Comparison of ENCODE assay signal across 10 mouse cellular contexts in genomic region chr4:106859476-106859875, GRCm38 (mm10). TPM values are rescaled to one million over a fixed set of nuclear protein-coding genes. Genes with fewer than 3 reads are reported as not detected.
DNase-seq lines count a peak whose midpoint lies in the region; ATAC-seq and TF ChIP-seq lines count a peak whose summit lies in the region.
"Had no signal": no experiment of that assay in that cellular context is flagged by ENCODE, and none has a peak within 500 bp of the region (broad histone marks: within the 10 kb centered on the region; RNA-seq: fewer than 3 reads in every experiment).

No protein-coding gene starts in this region.

- peaks cover 10% of the 10 kb centered on the region; the same call in 1 of the 2 replicates for H3K27me3 ChIP-seq in forebrain, embryonic 10.5 days (ENCODE audit: poor library complexity, severe bottlenecking)
- no peaks in the 10 kb centered on the region for H3K27me3 ChIP-seq in forebrain, embryonic 14.5 days (replicated peaks; ENCODE audit: control insufficient read depth, insufficient read depth, low read length)
- no peaks in the 10 kb centered on the region for H3K27me3 ChIP-seq in embryonic facial prominence, embryonic 15.5 days
- no peaks in the 10 kb centered on the region for H3K27me3 ChIP-seq in limb, embryonic 14.5 days (ENCODE audit: control insufficient read depth, insufficient read depth, low read length)

- ATAC-seq in forebrain, embryonic 14.5 days = no peak
- ATAC-seq in embryonic facial prominence, embryonic 15.5 days (ENCODE audit: insufficient number of reproducible peaks, low FRiP score, low TSS enrichment, low read depth) = no peak
- no peak for ATAC-seq in limb, embryonic 14.5 days (ENCODE audit: low FRiP score, low read depth)

- H3K4me3 ChIP-seq in forebrain, embryonic 10.5 days = no peak overlapping the region
- H3K4me3 ChIP-seq in forebrain, embryonic 14.5 days (ENCODE audit: low read depth, low read length) = no peak overlapping the region
- H3K4me3 ChIP-seq in embryonic facial prominence, embryonic 15.5 days (replicated peaks) = no peak overlapping the region
- no peak overlapping the region for H3K4me3 ChIP-seq in limb, embryonic 14.5 days (replicated peaks; ENCODE audit: low read length)

- no peak overlapping the region for H3K4me2 ChIP-seq in forebrain, embryonic 14.5 days (ENCODE audit: low read length)
- no peak overlapping the region for H3K4me2 ChIP-seq in embryonic facial prominence, embryonic 15.5 days (replicated peaks)
- no peak overlapping the region for H3K4me2 ChIP-seq in limb, embryonic 14.5 days (replicated peaks; ENCODE audit: low read depth, low read length, severe bottlenecking)
- H3K4me2 ChIP-seq: liver, embryonic 11.5 days had no signal

- no peak for TF ChIP-seq POLR2A in limb, embryonic 14.5 days (IDR thresholded peaks at IDR 0.05; ENCODE audit: borderline replicate concordance, extremely low read depth, insufficient read depth, insufficient read length)

- no peak for DNase-seq in forebrain, embryonic 10.5 days (ENCODE audit: extremely low spot score, low spot score)
- no peak for DNase-seq in forebrain, embryonic 14.5 days (ENCODE audit: low spot score)
- DNase-seq in 3134 (ENCODE audit: extremely low read depth, insufficient read length, low spot score) = peak; percentile 74
- no peak for DNase-seq in limb, embryonic 14.5 days (ENCODE audit: low spot score)
- no peak for DNase-seq in layer of hippocampus, adult 18-20 months (ENCODE audit: low spot score in 2 of 2)
- DNase-seq in cerebellum, adult 11 months = no peak
- no peak for DNase-seq in cerebellum, postnatal 14 days
- DNase-seq: adrenal gland, postnatal 10 days had no signal

- H3K9ac ChIP-seq in forebrain, embryonic 14.5 days (ENCODE audit: low read length) = no peak overlapping the region
- H3K9ac ChIP-seq in embryonic facial prominence, embryonic 15.5 days = no peak overlapping the region
- no peak overlapping the region for H3K9ac ChIP-seq in limb, embryonic 14.5 days (ENCODE audit: low read depth, low read length, severe bottlenecking)

- H3K36me3 ChIP-seq in forebrain, embryonic 10.5 days (replicated peaks) = no peaks in the 10 kb centered on the region
- no peaks in the 10 kb centered on the region for H3K36me3 ChIP-seq in forebrain, embryonic 14.5 days (ENCODE audit: control insufficient read depth, insufficient read depth, low read length)
- no peaks in the 10 kb centered on the region for H3K36me3 ChIP-seq in embryonic facial prominence, embryonic 15.5 days
- no peaks in the 10 kb centered on the region for H3K36me3 ChIP-seq in limb, embryonic 14.5 days (ENCODE audit: control insufficient read depth, insufficient read depth, low read length)

- peaks cover 86% of the 10 kb centered on the region for H3K4me1 ChIP-seq in forebrain, embryonic 10.5 days
- H3K4me1 ChIP-seq in forebrain, embryonic 14.5 days (ENCODE audit: control insufficient read depth, insufficient read depth, low read length) = peaks cover 15% of the 10 kb centered on the region
- peaks cover 47% of the 10 kb centered on the region for H3K4me1 ChIP-seq in embryonic facial prominence, embryonic 15.5 days
- H3K4me1 ChIP-seq in limb, embryonic 14.5 days (ENCODE audit: control insufficient read depth, insufficient read depth, low read length) = peaks cover 37% of the 10 kb centered on the region

- no peaks in the 10 kb centered on the region; the same call in 1 of the 2 replicates for H3K9me3 ChIP-seq in forebrain, embryonic 10.5 days
- H3K9me3 ChIP-seq in forebrain, embryonic 14.5 days (replicated peaks; ENCODE audit: control insufficient read depth, low read length) = no peaks in the 10 kb centered on the region
- no peaks in the 10 kb centered on the region for H3K9me3 ChIP-seq in embryonic facial prominence, embryonic 15.5 days (replicated peaks)
- no peaks in the 10 kb centered on the region for H3K9me3 ChIP-seq in limb, embryonic 14.5 days (ENCODE audit: control insufficient read depth, low read length)

- H3K27ac ChIP-seq in forebrain, embryonic 10.5 days = peak overlapping the region; percentile 73
- no peak overlapping the region for H3K27ac ChIP-seq in forebrain, embryonic 14.5 days (ENCODE audit: low read depth, low read length)
- peak overlapping the region; percentile 44 for H3K27ac ChIP-seq in embryonic facial prominence, embryonic 15.5 days (replicated peaks)
- H3K27ac ChIP-seq in limb, embryonic 14.5 days (replicated peaks; ENCODE audit: low read depth, low read length) = peak overlapping the region; percentile 43; the same call in 1 of the 2 replicates

RNA-seq across cellular contexts. Expression of gene Ssbp3, which starts 51.0 kb away (rescaled TPM):
- polyA plus RNA-seq in forebrain, embryonic 10.5 days (2016; fragmentation: Nextera tagmentation; extraction: Ambion mirVana) = 128 and 134 TPM in 2 replicates
- polyA plus RNA-seq in forebrain, embryonic 14.5 days (2014; fragmentation: Nextera tagmentation; extraction: Ambion mirVana) = 118 and 127 TPM in 2 replicates
- polyA plus RNA-seq in embryonic facial prominence, embryonic 15.5 days (2015; fragmentation: Nextera tagmentation; extraction: Ambion mirVana) = 136 and 137 TPM in 2 replicates
- polyA plus RNA-seq in limb, embryonic 14.5 days (2012; rRNA removed) = 191 and 202 TPM in 2 replicates
- 94.3 and 115 TPM in 2 replicates for polyA plus RNA-seq in limb, embryonic 14.5 days (2014; fragmentation: Nextera tagmentation; extraction: Ambion mirVana)
- total RNA-seq in layer of hippocampus, adult 18-20 months (2021) = 100 to 1,000 TPM; 158 to 189 TPM

RNA-seq across cellular contexts. Expression of gene Acot11, which starts 54.7 kb away (rescaled TPM):
- 1.9 and 2.1 TPM in 2 replicates for polyA plus RNA-seq in forebrain, embryonic 10.5 days (2016; fragmentation: Nextera tagmentation; extraction: Ambion mirVana)
- polyA plus RNA-seq in forebrain, embryonic 14.5 days (2014; fragmentation: Nextera tagmentation; extraction: Ambion mirVana) = 0.77 and 1.3 TPM in 2 replicates
- polyA plus RNA-seq in embryonic facial prominence, embryonic 15.5 days (2015; fragmentation: Nextera tagmentation; extraction: Ambion mirVana) = 3.0 and 4.1 TPM in 2 replicates
- polyA plus RNA-seq in limb, embryonic 14.5 days (2012; rRNA removed) = 6.1 and 6.7 TPM in 2 replicates
- 3.7 and 4.3 TPM in 2 replicates for polyA plus RNA-seq in limb, embryonic 14.5 days (2014; fragmentation: Nextera tagmentation; extraction: Ambion mirVana)
- total RNA-seq in layer of hippocampus, adult 18-20 months (2021) = 10 to 100 TPM; 46.7 to 52.6 TPM
